Mouse (Mus musculus): ENCODE results near the gene Pola2. TPM values are rescaled to one million over a fixed set of nuclear protein-coding genes. Genes with fewer than 3 reads are reported as not detected.

The Pola2 gene
- 10 to 100 TPM; 21.1 TPM for total RNA-seq (2021)

DNA sequence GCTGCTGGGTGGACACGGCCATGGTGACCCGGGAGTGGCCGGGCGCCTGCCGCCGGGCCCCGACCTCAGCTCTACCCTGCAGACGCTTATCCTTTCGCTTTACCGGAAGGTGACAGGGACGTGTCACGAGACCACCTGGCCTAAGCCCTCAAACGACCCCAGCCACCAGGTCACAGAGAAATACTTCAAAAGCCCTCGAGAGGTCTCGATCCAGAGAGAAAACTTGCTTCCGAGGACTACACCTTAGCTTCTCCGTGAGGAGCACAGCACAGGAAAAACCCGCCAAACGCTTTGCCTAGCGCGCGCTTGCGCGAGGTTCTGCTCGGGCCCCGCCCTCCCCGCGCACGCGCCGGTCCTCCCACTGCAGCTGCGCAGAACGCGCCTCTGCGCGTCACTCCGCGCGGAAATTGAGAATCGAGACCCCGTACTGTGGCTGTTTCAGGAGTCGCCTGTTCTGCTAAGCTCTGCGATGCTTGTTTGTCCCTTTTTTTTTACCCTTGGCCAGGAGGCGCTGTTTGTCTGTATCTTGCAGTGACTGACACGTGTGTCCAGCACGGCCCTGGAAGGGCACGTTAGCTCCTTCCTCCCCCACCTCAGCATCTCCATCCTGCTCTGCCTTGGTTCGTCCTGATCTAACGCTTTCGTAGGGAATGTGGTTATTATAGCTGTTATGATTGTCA lies at the start of gene Pola2:
TSS of gene Pola2 (minus strand) at position 320 of the 680 bp plus-strand sequence.
- DNase-seq = peak; percentile 92
- intact Hi-C loops (cut with DNase I) = loop anchor here (2.0 kb wide), 1 partner anchor 163 kb away; no protein-coding TSS in a partner anchor

DNA sequence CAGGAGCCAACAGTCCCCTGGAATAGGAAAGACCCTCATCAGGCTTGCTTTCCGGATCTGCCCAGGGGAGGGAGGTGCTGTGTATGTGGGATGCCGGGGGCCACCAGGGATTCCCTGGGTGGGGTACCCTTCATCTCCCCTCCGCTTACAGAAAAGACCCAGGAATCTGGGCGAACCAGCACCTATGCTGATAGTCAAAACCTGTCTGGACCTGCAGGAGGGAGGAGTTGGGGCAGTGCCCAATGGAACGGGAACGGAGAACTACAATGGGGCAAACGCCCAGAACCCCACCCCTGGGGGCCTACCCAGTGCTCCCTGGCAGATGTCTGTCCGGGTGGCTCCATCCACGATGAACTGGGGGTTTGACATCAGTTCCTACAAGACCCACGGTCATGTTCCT lies 49.7 kb upstream of the Pola2 start:
- DNase-seq = no peak
- intact Hi-C loops (cut with DNase I) = loop anchor here (10.0 kb wide), 1 partner anchor 229 kb away; no protein-coding TSS in a partner anchor

DNA sequence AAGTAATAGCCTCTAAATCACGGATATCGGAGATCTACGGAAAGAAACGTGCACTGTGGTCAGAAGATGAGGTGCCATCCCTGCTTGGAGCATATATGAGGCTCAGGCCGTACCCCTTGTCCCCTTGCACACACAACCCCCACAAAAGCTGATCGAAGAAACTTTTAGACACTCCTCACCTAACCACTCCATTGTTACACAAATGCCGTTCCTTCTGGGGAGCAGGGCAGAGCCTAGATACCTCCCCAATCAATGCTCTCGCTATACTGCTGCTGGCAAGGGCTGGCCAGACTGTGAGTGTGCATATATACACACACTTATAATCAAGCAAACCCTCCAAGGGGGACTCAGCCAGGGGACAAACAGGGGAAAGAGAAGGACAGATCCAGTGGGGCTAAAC lies 45.1 kb upstream of the Pola2 start:
- DNase-seq = no peak
- intact Hi-C loops (cut with DNase I) = no loop called here

DNA sequence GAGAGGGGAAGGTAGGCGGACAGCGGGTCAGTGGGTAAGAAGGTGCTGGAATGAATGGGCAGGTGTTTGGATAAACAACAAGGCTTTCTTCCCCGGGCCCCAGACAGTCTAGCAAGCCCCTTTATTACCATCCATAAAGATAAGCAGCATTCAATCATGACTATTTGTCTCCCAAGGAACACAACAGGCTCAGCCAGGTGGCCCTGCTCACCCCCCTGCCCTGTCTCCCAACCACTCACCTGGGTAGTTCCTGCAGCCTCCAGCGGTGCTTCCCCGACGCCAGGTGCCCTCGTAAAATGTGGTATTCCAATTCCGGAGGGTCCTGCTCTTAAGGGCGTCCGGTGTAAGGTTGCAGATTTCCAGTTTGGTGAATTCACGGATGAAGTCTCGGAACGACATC lies 43.0 kb upstream of the Pola2 start:
- intact Hi-C loops (cut with DNase I) = no loop called here
- no peak for DNase-seq

DNA sequence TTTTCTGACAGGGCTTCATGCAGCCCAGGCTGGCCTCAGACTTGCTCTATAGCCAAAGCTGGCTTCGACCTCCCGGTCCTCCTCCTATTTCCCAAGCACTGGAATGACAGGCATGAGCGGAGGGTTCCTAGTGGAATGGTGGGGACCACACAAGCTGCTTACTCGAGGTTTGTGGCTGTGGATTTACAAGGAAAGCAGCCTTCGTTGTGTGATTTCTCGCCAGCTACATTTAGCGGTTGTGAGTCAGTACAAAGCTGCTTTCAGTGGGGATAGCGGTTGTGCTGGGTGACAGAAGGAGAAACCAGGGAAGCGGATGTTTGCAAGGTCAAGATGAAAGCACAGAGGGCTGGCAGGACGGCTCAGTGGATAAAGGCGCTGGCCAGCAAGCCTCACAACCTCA lies 41.5 kb upstream of the Pola2 start:
- no peak for DNase-seq
- intact Hi-C loops (cut with DNase I) = no loop called here

DNA sequence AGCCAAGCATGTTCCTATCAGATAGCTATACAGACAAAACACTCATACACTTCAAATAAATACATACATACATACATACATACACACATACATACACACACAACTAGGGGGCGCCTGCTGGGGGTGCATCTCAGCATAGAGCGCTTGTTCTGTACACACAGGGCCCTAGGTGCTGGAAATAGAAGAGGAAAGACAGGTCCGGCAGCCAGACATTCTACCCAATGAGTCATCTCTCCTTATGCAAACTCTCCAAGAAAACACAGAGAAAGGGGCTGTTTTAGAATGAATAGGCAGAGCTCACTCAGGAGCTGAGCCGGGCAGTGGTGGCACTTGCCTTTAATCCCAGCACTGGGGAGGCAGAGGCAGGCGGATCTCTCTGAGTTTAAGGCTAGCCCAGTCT lies 36.0 kb upstream of the Pola2 start:
- intact Hi-C loops (cut with DNase I) = no loop called here

DNA sequence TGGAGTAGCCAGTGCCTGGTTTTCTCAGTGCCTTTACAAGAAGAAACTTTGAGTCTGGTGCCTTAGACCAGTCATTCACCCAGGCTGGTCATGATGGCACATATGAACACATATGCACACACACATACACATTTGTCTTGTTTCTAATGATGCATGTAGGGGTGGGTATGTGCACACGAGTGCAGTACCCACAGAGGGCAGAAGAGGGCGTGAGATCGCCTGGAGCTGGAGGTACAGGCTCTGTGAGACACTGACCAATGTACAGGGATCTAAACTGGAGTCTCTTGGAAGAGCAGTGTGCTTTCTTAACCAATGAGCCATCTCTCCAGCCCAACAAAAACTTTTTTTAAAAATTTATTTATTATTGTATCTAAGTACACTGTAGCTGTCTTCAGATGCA lies 34.2 kb upstream of the Pola2 start:
- intact Hi-C loops (cut with DNase I) = no loop called here
- no peak for DNase-seq

More for the DNA sequence above, 36.0 kb upstream of the Pola2 start:
- no peak for DNase-seq

DNA sequence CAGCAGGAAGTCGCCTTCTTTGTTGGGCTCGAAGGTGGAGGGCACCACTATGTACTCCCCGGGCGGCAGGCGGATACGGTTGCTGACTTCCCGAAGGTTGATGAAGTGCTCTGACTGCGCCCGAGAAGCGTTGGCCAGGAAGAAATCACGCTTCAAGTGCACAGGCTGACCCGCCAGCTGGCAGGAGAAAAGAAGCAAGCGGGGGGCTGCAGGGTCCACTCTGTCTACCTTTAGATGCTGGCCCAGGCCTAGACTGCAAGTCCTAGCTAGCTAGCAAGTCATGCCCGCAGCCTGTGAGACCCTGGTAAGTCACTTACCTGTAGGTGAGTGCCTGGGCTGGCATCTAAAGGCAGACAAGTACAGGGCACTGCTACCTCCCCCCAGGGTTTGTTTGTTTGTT lies 30.7 kb upstream of the Pola2 start:
- intact Hi-C loops (cut with DNase I) = no loop called here
- no peak for DNase-seq

DNA sequence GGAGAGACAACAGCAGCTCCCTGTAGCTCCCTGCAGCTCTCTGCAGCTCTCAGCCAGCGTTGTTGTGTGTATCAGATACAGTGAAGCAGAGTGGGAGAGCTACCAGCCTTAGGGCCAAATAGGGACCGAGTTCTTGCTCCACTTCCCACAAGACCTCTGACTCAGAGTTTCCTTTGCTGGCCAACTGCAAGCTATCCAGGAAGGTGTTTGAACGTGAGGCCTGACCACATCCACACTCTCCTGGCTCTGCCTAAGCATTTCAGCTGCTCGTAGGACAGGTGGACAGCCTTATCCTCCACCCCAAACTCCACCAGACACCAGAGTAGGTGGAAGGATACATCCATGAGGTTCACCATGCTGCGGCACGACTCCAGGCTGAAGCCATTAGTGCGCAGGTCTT lies 28.0 kb upstream of the Pola2 start:
- intact Hi-C loops (cut with DNase I) = no loop called here
- DNase-seq = no peak

DNA sequence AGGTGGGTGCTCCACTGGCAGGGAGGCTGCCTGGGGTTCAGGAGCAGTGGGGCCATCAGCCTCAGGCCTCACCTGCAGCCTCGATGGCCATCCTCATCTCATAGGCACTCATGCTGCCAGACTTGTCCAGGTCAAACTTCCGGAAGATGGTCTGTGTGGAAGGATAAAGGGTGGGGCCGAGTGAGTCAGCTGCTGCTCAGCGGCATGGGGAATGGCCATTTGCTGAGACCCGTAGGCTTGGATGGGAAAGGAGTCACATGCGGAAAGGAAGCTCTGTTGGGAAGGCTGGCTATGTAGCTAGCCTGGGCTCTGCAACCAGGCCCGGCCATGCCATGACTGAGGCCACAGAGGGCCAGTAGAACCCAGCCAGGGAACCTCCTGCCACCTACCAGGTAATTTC lies 27.5 kb upstream of the Pola2 start:
- intact Hi-C loops (cut with DNase I) = no loop called here

DNA sequence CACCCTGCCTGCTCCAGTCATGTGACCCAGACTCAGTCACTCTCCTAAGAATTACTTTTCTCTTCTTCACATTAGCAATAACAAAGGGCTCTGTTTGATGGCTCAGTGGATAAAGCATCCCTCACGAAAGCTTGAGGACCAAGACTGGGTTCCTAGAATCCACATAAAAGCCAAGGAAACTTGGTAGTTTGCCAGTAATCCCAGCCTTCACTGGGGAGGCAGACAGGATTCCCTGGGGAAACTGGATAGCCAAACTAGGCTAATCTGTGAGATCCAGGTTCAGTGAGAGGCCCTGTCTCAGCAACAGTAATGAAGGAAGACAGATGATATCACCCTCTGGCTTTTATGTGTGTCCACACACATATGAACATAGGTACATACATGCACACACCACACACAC lies 26.9 kb upstream of the Pola2 start:
- DNase-seq = no peak
- intact Hi-C loops (cut with DNase I) = no loop called here

More for the DNA sequence above, 27.5 kb upstream of the Pola2 start:
- DNase-seq = no peak

DNA sequence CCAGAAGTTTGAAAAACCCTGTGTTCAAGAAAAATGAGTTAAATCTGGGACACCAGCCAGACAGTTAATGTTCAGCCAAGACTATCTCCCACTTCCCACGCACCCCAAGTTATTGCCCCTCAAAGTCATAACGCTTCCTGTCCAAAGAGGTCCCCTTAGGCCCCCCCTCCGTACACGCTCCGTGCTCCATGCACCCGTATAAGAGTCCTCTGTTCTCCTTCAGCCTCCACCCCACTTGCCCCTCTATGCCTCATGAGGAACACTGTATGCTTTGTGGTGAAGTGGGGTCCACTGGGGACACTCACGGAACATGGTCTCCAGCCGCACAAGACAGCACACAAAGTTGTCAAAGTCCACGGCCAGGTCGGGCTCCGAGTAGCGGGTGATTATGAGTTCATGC lies 26.0 kb upstream of the Pola2 start:
- DNase-seq = no peak
- intact Hi-C loops (cut with DNase I) = no loop called here

DNA sequence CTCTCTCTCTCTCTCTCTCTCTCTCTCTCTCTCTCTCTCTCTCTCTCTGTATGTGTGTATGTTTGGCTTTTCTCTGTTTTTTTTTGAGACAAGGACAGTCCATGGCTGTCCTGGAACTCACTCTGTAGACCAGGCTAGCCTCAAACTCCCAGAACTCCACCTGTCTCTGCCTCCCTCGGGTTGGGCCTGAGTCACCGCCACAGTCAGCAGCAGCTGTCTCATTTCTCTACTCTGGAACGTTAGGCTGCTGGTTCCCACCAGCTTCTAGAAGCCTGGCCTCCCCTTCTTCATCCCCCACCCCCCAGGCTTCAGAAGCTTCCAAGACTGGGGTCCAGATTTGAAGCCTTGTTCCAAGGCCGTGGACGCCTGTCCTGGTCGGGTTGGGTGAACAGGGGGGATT lies 25.6 kb upstream of the Pola2 start:
- DNase-seq = no peak

DNA sequence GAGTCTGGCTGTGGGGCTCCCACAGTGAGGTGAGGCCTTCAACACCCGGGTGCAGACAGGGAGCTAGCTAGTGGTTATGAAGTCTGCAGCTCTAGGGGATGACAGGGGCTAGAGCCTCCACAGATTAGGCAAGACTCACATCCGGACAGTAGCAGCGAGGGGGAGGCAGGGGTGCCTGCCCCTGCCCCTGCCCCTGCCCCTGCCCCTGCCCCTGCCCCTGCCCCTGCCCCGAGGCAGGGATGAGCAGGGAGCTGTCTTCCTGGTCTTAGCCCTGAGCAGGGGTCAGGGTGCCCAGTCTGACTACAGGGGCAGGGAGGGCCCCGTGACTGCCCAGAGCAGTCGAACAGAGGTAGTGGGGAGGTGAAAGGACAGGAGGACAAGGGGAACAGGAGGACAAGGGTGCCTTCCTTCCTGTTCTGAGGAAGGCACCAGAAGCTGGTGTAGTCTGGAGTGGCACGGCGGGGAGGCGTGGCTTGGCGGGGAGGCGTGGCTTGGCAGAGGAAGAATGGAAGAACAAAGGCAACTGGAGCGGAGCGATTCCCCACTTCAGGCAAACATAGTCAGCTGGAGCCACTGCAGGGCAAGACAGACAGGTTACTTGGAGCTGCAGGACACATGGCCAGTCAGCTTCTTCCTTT lies 24.9 kb upstream of the Pola2 start:
- intact Hi-C loops (cut with DNase I) = no loop called here
- DNase-seq = peak; percentile 56 to 66

More for the DNA sequence above, 25.6 kb upstream of the Pola2 start:
- intact Hi-C loops (cut with DNase I) = no loop called here

DNA sequence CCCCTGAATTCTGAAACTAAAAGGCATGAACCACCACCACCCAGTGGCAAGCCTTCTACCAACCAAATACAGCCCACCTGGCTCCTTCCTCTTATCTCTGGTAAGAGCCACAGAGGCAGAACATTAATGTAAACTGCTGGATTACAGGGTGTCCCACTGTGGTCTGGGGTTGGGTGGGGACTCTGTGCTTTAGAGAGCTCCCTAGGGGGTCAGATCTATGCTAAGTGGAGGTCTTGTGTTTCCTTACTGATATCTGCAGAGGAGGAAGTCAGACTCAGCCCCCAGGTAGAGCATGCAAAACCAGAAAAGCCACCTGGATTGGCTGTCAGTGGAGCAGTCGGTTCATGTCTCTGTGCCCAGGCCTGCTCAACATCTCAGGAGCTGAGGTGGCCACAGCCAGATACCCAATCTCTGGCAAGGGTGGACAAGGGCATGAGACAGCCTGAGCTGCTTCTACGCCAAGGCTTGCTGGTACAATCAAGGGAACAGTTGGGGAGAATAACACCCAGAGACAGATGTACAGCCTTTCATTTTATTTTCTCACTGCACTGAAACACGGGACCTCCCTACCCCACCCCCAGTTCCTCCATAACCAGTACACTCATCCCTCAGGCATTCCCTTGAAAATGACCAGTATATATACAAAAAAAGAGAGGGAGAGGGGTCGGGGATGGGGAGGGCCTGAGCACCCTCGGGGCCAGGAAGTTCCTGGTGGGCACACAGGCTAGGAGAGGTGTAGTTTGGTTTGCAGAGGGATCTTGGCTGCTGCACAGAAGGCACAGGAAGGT lies 24.2 kb upstream of the Pola2 start:
- no peak for DNase-seq
- intact Hi-C loops (cut with DNase I) = no loop called here

DNA sequence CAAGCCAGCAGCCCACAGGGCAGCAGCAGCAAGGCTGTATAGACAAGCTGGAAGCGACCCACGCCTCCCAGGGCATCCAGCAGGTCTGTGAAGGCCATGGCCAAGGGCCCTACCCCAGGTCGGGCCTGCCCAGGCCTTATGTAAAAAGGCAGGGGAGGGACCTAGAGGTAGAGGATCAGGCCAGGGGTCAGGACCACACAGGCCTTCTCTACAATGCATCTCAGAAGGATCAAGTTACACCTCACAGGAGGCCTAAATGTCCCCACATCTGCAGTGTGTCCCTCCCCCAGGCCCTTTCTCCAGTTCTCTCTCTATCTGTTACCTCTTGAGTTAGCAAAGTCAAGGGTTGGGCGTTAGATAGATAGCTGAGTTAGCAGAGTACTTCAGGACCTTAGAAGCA lies 22.0 kb upstream of the Pola2 start, which contains the start of gene Slc22a20:
TSS of gene Slc22a20 (minus strand) at position 101 of the 400 bp plus-strand sequence.
- intact Hi-C loops (cut with DNase I) = no loop called here
- DNase-seq = no peak

DNA sequence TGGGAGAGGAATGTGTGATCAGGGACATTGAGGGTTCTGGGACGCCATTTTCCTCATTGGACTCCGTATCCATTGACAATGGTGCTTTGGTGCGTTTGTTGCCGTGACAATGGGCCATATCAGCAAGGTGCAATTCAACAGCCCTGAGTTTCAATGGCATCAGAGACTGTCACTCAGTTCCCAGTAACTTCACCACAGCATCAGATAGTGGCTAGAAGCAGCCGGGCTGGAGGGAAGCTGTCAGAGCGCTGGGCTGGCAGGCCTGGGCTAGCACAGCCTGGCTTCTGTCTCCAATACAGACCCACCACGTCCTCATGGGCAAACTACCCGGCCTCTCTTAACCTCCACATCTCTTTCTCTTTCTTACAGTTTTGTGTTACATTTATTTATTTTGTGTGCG lies 16.5 kb upstream of the Pola2 start:
- no peak for DNase-seq
- intact Hi-C loops (cut with DNase I) = no loop called here

DNA sequence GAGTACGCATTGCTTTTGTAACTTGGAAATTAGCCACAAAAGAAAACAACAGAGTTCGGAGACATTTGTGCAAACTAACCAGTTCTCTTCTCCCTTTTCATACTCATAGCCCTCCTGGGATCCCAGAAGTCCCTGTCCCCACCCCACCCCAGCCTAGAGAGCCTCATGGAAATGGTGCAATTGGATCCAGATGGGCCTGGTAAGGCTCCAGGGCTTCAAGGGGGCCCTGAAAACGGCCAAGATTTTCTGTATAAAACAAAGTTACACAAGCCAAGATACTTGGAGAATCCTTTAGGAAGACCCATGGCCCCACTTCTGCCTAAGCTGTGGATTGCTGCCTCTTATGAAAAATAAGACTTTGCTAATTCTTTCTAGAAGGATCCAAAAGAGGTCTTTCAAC lies 13.7 kb upstream of the Pola2 start:
- intact Hi-C loops (cut with DNase I) = no loop called here
- DNase-seq = peak; percentile 44 to 45

DNA sequence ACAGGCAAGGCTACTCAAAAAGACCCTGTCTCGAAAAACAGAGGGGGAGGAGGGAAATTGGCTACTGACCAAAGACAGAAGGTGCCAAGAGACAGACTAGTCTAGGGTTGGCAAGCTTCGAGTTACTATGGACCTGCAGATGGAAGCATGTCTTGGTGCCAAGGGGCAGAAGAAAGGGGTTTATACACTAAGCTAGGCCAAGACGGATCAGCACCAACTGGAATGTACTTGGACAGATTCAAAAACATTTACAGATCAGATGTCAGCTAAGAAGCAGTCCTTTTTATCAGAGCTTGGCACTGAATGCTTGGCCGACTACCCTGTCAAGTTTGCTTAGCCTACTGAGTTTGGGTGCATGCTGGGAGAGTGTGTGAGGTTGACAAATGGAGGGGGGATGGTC lies 11.7 kb upstream of the Pola2 start:
- DNase-seq = no peak
- intact Hi-C loops (cut with DNase I) = no loop called here

DNA sequence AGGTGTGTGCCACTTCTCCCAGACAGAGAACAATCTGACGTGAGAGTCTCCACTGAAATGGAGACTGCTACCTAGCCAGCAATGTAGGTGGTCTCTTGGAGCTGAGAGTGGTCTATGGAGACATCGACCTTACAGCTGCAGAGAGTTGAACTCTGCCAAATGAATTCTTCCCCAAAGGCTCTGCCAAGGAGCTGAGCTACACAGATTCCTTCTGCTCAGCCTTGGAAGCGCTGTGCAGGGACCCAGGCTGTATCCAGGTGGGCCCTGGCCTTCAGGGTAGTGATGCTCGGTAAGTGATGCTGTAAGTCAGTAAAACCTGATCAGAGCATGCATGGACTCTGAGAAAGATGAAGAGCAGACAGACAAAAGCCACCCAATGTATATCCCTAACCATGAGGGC lies 11.1 kb upstream of the Pola2 start:
- DNase-seq = no peak
- intact Hi-C loops (cut with DNase I) = no loop called here

DNA sequence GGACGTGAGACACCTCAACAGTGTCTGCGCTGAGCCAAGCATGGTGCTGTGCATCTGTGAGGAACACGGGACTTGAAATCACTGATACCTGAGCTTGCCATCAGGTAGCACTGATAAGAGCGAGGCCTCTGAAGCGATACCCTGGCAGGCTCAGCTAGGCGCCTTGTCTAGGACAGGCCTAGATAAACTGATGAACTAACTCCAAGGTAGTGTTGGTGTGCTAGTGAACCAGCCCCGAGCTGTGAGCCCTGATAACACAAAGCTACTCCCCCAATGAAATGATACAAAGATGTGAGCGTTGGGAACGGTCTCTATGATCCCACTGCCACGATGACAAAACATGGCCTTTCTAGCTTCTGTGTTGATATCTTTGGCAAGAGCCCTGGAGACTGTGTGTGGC lies 3.7 kb upstream of the Pola2 start:
- no peak for DNase-seq
- intact Hi-C loops (cut with DNase I) = loop anchor here (5.0 kb wide), 1 partner anchor 365 kb away; the partner anchor contains the start of gene Men1

DNA sequence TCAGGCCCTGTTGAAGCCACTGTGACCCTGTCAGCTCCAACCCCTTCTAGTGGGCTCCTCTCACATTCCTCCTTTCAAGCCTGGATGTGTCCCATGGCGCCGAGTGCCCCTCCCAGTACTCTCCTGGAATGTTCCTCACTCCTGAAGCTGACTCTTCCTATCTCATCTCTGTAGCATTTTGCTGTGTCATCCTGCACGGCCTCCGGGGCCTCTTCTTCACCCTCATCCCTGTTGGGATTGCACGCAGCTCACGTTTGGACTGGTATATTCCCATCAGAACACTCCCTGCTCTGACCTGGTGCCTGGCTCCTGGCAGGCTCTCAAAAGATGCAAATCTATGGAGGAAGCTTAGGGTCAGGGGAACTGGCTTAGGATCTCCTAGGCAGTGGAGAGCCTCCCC lies 2.8 kb upstream of the Pola2 start:
- intact Hi-C loops (cut with DNase I) = loop anchor here (5.0 kb wide), 1 partner anchor 366 kb away; the partner anchor contains the start of gene Men1
- DNase-seq = no peak

Measured in heart, postnatal 10 days (tissue).